Mouse (Mus musculus): ENCODE measurements around the gene Nbeal2.

The Nbeal2 gene

DNA sequence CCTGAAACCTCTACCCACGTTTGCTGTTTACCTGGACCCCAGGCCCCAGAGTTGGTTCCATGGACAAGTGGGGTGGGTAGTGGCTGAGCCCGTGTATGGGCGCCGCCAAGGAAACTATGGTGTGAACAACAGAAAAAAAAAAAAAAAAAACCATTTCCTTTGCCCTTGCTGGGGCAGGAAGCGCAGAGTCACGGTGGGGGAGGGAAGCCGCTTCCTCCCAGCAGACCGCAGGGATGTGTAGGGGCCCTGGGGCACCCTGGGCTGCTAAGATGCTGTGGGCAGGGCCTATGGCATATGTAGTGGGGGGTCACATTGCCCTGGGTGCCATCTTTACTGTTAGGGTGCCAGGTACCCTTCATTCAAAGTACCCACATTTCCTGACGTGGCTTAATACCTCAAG, 8.7 kb downstream of the Nbeal2 start:
- WGBS, result 73% methylated on average over 9 of the region's 9 CpGs

DNA sequence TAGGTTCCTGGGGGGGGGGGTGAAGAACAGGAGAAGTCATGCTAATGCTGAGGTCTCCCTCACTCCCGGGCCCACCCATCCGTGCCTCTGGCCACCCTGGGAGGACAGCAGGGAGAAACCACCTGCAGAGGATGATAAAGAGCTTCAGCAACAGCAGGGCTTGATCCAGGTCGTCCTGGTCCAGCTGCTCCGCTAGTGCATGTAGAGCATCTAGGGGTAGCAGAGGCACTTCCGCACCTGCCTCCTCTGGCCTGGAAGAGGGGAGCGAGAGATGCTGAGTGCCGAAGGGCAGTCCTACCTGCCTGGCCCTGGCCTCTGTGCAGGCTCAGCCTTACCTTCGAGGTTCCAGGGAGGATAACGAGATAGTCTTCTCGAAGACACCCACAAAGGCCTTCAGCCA, 9.7 kb downstream of the Nbeal2 start:
- WGBS, result 91% methylated on average over 10 of the region's 10 CpGs

DNA sequence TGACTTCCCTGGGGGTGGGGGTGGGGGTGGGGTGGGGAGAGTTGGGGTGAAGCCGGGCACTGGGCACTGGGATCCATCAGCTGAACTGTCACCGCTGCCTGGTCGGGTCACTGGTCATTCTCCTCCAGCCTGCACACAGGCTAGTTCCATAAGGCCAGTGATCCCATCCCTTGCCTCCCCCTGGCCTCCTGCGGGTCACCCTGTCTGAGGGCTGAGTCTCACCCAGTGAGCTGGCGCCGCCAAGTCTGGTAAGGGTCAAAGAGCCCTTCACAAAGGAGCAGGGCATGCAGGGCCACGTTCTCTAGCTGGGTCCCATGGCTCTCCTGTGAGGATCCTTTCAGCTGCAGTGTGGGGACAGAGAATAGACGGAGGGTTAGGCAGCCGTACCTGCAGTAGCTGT, 10.2 kb downstream of the Nbeal2 start:
- 92% methylated on average over 9 of the region's 9 CpGs for WGBS

DNA sequence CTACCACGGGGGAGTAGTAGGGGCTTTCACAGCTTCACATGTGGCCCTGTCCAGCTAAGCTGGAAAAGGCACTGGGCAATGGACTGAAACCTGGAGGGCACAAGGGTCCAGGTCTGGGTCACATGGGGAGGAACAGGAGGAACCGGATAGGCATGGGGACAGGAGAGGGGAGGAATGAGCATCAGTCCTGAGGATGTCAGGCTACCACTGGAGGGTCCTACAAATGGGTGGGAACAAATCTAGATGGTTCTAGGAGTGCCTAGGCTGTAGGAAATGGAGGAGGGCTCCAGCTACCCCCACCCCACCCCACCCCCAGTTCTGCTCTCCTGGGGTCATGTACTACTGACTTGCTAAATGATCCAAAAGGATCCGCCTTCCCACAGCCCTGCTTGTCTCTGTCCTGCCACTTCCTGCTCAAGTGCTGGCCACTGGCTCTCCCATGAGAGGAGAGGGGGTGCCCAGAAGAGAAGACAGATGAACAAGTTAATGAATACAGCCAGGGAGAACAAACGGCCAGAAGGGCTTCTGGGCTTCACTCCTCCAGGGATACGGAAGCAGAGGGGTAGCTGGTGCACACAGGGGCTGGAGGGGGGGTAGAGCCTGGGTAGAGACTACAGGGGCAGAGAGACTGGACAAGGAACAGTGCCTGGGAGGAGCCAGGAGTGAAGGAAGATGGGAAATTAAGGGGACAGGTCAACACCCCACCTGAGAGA, 11.0 kb downstream of the Nbeal2 start:
- WGBS, result 81% methylated on average over 5 of the region's 5 CpGs

DNA sequence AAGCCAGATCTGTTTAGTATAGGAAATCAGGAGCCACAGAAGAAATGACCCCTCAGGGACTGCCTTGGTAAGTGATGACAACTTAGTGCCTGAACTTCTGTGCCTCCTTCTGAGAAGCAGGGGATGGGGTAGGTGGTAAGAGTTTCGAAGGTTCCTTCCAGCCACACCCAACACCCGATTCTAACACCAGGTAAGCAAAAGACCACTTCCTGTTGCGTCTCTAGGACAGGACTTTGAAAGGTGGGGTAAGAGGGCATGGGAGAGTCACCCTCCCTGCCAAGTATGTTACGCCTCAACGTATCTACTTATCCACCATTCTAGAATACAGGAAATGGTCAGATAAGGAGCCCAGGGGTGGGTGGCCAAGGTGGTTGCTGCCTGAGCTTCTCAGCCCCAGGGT, 13.0 kb downstream of the Nbeal2 start:
- WGBS, result 94% methylated on average over 5 of the region's 5 CpGs

DNA sequence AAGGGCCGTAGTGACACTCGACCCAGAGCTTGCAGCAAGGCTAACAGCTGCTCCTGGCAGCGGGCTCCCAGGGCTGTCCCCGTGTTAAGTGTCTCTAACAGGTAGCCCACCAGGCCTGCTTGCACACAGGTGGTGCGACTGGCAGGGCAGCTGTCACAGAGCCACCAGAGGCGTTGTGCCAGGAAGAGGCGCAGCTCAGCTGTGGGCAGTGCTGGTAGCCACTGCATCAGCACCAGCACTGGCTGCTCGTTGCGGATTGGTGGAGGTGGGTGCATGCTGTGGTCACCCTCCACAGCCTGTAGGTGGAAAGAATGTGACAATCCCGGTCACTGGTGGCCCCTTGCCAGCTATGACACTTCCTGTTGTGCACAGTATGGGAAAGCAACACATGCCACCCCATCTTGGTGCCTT, 15.3 kb downstream of the Nbeal2 start:
- 80% methylated on average over 10 of the region's 10 CpGs for WGBS

DNA sequence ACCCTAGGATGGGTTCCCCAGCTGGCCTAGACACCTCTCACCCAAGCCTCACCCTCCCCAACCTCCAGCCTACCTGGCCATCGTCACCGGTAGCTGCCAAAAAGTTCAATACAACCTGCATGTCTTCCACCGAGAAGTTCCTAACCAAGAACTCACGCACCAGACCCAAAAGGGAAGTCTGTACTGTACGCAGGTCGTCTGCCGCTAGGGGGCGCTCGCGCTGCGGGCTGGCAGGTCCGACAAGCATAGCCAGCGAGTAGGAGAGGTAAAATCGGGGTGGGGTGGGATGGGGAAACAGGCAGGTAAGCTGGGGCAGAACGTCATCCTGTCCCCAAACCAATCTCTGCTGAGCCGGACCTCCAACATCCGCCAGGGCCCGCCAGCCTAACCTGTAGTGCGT, 18.7 kb downstream of the Nbeal2 start:
- 22% methylated on average over 19 of the region's 19 CpGs for WGBS

DNA sequence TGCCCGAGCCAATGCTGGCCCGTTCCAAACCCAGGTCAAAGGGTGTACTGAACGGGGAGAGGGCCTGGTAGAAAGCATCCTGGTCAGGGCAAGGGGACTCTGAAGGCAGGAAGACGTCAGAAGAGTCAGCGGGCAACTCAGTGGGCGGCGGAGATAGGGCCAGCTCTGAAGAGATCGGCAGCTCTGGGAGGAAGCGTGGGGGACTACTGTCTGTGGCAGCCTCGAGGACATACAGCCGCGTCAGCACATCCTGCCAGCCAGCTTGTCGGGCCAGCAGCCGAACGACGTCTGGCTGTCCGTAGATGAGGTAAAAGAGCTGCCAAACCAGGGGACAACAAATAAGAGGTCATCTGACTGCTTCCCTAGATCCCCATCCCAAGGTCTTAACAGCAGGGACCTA, 20.1 kb downstream of the Nbeal2 start:
- WGBS, result 86% methylated on average over 17 of the region's 17 CpGs

DNA sequence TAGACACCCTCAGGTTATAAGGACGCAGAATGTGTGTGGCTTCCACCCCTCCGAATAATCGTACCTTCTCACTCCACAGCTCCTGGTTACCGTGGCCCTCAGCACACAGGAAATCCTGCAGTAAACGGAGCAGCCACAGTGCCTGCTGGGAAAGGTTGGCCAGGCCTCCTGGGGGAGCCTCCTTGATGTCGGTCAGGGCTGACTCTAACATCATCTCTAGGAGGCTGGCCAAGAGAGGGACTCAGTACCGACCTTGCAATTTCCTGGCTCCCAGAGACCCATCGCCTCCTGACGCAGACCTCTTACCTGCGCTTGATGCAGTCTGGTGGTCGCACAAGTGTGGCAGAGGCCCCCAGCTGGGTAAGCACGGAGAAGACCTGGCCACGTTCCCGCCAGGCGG, 21.3 kb downstream of the Nbeal2 start:
- WGBS, result 90% methylated on average over 15 of the region's 15 CpGs

DNA sequence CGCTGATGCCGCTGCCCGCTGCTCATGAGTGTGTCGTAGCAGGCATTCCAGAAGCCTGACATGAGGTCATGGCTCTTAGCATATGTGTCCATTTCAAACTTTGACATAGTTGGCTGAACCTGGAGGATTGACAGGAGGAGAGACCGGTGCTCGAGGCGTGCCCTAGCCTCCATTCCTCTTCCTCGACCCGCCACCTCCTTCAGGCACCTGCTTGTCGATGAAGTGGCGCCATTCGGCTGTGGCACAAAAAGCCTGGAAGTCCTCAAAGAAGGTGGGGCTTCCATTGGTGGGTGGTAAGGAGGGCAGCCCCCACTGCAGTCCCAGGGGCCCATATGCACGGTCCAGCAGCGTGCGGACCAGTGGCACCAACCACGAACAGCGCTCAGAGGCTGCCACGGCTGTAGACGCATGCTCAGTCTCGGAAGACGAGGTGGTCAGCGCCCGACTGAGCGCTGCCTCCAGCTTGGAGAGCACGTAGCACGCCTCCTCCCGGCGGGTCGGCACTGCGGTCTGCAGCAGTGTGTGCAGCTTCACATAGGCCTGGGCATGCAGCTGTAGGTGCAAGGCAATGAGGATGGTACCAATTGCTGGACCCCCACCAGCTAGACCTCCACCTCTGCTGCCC, 22.2 kb downstream of the Nbeal2 start:
- 66% methylated on average over 30 of the region's 30 CpGs for WGBS

DNA sequence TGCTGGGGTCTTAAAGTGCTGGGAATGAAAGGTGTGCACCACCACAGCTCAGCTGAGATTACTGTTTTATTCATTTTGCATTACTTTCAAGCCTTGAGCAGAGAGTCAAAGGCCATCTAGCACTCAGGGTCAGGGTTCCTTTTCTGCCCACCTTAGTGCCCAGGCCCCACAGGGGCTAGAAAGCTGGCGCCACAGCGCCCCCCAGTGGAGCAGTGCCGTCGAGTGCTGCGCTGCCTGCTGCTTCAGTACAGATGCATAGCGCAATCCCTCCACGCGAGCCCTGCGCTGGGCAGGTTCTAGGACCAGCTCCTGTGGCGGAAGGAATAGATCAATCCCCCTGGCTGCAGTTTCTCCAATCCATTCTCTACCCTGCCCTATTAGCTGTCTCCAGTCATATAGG, 22.8 kb downstream of the Nbeal2 start:
- WGBS, result 47% methylated on average over 10 of the region's 10 CpGs

DNA sequence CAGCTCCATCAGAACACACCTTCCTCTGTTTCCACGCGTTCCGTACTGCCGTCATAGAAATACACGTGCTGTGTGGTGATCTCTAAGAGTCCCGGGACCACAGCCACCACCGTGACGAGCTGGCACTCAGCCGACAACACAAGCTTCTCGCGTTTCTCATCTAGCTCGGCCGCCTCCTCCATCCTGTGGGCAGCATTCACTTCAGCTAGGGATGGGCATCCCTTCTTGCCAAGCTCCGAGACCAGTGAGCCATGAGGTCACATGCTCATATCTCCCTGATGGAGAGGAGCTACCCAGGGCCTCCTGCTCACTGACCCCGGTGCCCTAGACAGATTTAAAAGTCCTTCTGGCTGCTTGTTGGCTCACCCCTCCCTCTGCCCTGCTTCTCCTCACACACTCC, 23.8 kb downstream of the Nbeal2 start:
- whole genome bisulfite sequencing, result 56% methylated on average over 15 of the region's 15 CpGs

DNA sequence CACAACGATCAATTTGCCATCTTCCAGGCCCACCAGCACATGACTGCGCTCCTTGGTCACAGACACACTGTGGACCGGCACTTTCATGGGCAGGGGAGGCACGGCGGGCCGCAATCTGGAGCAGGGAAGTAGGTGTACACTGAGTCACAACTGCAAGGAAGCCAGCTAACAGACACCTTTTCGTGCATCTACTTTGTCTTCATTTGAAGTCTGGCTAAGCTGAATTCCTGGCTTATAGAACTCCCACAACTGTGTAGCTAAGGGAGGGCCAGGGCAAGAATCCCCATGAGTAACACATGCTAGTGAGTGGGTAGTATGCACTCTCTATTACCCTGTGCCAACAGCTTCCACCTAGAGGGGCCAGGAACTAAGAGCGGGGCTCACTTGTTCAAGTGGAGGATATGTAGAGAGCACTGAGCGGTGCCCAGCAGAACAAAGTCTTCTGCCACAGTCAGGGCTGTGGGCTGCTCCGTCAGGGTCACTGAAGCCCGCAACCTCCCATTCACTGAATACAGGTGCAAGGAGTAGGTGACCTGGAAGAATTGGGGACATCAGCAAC, 28.5 kb downstream of the Nbeal2 start:
- 52% methylated on average over 11 of the region's 11 CpGs for WGBS

DNA sequence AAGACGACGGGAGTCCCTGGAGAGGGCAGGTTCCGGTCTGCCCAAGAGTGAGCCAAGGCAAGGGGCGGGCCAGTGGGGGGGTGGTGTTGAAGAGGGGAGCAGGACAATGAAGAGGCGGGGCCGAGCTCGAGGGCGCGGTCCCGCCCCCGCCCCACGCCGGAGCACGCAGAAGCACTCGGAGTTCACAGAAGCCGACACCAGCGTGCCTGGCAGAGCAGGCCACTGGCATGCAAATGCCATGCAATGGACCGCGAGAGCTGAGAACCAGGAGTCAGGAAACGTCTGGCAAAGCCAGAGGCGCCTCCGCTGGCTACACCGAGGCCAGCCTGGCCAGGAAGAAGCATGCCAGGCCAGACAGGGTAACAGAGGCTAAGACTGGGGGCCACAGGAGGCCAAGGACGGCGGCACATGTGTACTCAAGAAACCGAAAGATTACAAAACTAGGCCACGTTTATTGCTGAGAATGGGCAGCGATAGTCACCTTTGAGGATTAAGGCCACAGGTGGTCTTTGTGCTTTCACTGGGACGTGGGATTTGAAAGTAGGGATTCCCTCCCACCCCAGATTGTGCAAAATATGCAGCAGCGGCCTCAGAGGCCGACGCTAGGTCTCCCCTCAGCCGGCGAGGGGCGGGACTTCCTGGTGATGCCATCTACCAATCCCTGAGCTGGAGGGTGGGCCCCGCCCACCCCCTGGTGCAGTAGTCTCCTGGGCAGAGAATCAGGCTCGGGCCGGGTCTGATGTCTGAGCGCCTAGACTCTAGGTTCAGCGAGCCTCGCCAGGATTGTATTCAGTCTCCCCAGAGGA, 29.4 kb downstream of the Nbeal2 start, which contains the start of gene Nradd:
Gene Nradd, minus strand, starts transcription at position 92 of the 806 bp plus-strand sequence.
- 5% methylated on average over 41 of the region's 41 CpGs for WGBS

DNA sequence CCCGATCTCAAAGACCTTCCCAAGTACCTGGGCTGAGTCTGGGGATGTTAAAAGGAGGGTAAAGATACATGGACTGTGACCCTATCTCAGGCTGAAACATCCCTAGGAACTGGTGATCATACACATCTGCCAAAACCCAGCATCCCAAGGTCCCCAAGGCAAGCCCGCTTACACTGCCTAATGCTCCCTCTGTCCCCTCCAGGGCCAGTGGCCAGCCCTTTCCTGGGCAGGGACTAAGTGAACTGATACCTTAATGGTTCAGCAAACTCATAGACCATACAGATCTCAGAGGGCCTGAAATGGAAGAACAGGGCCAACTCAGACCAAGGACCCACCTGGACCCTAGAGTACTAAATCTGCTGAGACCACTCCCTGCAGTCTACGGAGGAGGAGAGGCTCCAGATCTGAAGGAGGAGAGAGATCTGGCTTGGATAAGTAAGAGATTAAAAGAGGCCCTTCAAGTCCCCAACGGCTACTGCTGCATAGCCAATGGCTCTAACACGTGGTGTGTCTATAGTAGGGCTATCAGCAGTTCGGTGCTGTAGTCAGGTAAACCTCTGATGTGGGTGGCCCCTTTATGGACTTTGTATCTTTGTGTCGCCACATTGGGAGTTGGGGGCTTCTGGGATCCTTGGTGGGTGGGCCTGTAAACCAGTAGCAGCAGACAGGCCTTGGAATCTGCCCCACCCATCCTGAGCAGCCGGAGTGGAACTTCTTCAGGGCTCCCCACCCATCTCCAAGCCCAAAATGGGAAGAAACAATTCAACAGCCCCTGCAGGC, 30.4 kb downstream of the Nbeal2 start:
- WGBS, result 67% methylated on average over 8 of the region's 8 CpGs

DNA sequence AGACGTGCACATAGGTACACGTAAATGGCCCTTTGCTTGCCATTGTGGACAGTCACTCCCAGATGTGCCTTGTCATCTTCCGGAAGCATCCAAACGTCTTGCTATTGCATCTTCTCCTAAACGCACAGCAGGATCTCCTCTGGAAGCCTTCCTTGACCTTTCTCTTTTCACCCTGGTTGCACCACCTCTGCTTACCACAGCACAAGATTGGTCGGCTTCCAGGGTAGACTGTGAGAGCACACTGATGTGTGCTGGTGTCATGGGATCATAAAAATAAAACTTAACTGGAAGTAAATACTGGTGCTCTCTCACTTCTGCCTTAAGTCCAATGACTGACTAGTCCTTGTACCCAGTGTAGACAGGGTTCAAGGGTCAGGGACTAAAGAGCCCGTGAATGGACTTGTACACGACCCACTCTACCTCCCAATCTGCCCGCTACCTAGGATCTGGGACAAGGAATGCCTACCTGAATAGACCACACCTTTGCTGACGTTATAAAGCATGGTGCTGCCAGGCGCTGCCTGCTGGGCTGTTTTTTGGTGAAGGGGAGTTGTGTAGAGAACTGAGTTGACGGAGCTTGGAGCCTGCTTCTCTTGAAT, 31.2 kb downstream of the Nbeal2 start:
- WGBS, result 85% methylated on average over 12 of the region's 12 CpGs

DNA sequence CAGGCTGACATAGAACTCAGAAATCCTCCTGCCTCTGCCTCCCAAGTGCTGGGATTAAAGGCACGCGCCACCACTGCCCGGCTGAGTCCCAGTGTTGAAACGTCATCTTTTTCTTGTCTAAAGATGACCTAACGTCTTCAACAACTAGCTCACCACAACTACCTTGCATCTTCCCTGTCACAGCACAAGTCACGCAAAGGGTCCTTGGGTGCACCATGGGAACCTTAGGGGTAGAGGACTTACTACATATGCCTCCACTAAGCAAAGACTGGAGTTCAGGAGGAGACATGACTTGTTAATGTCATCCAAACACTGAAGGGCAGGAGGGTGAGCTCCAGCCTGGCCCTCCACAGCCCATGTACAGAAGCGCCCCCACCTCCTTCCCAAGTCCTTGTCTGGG, 33.3 kb downstream of the Nbeal2 start:
- WGBS, result 94% methylated on average over 7 of the region's 7 CpGs

DNA sequence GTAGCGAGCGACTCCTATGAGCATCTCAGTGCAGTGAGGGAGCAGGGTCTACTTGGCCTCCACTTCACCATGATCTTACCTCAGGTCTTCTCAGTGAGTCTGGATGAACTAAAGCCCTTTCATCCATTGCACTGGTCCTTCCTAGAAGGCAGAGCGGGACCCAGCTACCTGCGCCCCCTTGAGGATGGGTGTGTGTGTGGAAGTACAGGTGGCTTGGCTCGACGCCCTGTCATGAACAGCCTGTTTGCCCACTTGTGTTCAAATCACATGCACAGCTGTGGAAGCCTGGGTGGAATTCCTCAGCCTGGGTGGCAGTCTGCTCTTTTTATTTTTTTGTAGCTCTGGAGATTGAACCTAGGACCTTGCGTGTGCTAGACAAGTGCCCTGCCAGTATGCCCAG, 33.8 kb downstream of the Nbeal2 start:
- WGBS, result 83% methylated on average over 7 of the region's 7 CpGs

DNA sequence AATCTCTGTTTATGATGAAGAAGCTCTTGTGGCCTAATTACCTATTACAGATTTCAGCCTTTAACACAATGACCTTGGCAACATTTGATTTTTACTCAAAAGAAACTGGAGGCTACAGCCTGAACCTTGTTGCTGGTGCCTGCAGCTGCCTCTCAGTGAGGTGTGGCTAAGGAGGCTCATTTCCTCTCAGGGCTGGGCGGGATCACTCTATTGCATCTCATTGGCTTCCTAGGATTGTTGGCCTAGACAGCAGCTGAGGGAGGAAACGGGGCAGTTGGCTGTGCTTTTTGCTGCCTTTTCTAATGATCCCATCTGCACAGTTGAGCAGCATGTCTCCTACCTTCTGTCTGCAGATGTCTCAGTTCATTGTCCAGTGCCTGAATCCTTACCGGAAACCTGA, 36.9 kb downstream of the Nbeal2 start:
- 63% methylated on average over 3 of the region's 3 CpGs for WGBS

DNA sequence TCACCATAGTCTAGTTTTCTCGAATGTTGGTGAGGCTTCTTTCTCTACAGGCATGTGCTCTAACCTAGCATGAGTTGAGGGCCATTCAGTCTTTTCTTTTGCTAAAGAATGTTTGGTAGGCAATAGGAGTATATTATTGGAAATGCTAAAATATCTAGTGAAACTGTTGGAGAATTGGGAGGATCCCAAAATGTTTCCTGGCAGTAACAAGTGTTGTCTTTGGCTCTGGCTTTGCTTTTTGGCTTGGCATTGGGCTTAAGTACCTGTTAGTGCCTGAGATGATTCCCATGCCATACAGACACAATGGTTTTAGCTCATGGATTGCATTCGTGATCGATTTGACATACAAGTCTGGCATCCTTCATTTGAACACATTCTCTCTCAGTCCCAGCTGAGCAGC, 42.5 kb downstream of the Nbeal2 start:
- WGBS, result 58% methylated on average over 3 of the region's 3 CpGs

DNA sequence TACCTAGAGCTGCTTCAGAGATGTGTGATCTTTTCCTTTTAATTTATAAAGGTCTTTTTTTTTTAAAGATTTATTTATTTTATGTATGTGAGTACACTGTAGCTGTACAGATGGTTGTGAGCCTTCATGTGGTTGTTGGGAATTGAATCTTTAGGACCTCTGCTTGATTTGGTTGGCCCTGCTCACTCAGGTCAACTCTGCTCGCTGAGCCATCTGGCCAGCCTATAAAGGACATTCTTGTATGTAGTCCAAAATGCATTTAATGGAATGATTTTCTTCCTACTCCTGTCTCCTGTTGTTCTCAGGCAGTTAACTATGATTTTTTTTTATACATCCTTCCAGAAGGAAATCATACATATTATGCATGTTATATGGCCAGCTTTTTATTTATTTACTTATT, 70.4 kb downstream of the Nbeal2 start:
- 67% methylated on average over 1 of the region's 1 CpGs for WGBS
